Mouse (Mus musculus): Measurements from ENCODE around the gene Rpp25. TPM values are rescaled to one million over a fixed set of nuclear protein-coding genes. Genes with fewer than 3 reads are reported as not detected.

The Rpp25 gene
- polyA plus RNA-seq, 1 experiment from 2014 or later: 8.7 TPM

GRCm38 (mm10) chr9:57541312-57541711 is 37.5 kb downstream of the Rpp25 start:
- Histone ChIP-seq H3K4me3 (ENCODE audit: low read depth, low read length) (no peak overlapping the region), H3K36me3 (ENCODE audit: control insufficient read depth, insufficient read depth, low read length) (0 out of 2 replicates have a peak, but pooled peaks cover 3% of the 10 kb centered on the region), H3K4me2 (ENCODE audit: low read depth) (no peak overlapping the region), H3K9me3 (ENCODE audit: control insufficient read depth, low read length) (no peaks in the 10 kb centered on the region), H3K4me1 (ENCODE audit: control insufficient read depth, insufficient read depth, low read length) (peaks cover 9% of the 10 kb centered on the region), H3K9ac (ENCODE audit: low read length) (no peak overlapping the region), H3K27ac (ENCODE audit: low read depth, low read length) (no peak overlapping the region), H3K27me3 (ENCODE audit: control insufficient read depth, insufficient read depth, low read length) (no peaks in the 10 kb centered on the region)
- WGBS: 26% methylated on average over 1 of the region's 1 CpGs
- ATAC-seq (ENCODE audit: insufficient read depth, low FRiP score, low TSS enrichment) (no peak), DNase-seq (ENCODE audit: low spot score) (peak; percentile 46)

DNA sequence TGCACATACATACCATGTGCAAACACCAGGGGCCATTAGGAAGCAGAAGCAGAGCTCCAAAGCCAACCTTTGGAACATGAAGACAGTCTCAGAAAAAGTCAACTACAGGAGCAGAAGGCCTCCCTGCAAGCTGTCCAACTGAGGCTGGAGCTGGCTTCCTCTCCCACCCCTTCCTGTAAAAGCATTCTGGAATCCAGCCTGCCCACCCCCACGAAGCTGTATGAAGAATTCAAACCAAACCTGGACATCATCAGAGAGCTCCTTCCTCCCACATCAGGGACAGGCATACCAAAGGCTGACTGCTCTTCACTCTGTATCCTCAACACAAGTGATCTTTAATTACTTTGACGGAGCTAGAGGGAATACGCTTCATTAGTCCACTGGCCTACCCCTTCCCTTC is 40.1 kb downstream of the Rpp25 start:
- no peak overlapping the region for H3K4me3 ChIP-seq (ENCODE audit: low read depth, low read length)
- ATAC-seq (ENCODE audit: insufficient read depth, low FRiP score, low TSS enrichment) (no peak), DNase-seq (ENCODE audit: low spot score) (no peak)
- no peak overlapping the region for H3K9ac ChIP-seq (ENCODE audit: low read length)
- no peak overlapping the region for H3K4me2 ChIP-seq (ENCODE audit: low read depth)
- H3K36me3 ChIP-seq (ENCODE audit: control insufficient read depth, insufficient read depth, low read length): peaks cover 9% of the 10 kb centered on the region; the same call in 1 of the 2 replicates
- H3K9me3 ChIP-seq (ENCODE audit: control insufficient read depth, low read length): no peaks in the 10 kb centered on the region
- no peaks in the 10 kb centered on the region for H3K27me3 ChIP-seq (ENCODE audit: control insufficient read depth, insufficient read depth, low read length)
- 80% methylated on average over 3 of the region's 3 CpGs for WGBS
- H3K27ac ChIP-seq (ENCODE audit: low read depth, low read length): no peak overlapping the region
- no peaks in the 10 kb centered on the region; the same call in 1 of the 2 replicates for H3K4me1 ChIP-seq (ENCODE audit: control insufficient read depth, insufficient read depth, low read length)

DNA sequence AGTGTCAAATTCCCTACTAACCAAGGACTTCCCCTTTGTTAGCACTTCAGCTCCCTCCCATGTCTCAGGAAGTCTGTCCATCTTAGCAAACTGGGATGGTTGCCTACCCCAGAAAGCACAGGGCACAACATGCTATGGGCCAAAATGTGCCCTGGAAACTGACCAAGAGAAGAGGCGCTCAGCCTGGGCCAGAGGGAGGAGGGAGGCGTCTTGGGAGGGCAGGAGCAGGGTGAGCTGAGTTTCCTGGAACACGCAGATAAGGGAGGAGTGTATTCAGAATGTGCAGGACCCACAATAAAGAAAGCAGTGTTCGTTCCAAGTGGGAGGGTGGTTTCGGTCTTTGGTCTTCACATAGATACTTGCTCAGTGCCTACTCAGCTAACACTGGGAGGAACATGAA is 43.5 kb downstream of the Rpp25 start:
- ATAC-seq (ENCODE audit: insufficient read depth, low FRiP score, low TSS enrichment) (no peak), DNase-seq (ENCODE audit: low spot score) (no peak)
- Histone ChIP-seq H3K4me1 (ENCODE audit: control insufficient read depth, insufficient read depth, low read length) (0 out of 2 replicates have a peak, but pooled peaks cover 5% of the 10 kb centered on the region), H3K36me3 (ENCODE audit: control insufficient read depth, insufficient read depth, low read length) (peaks cover 12% of the 10 kb centered on the region), H3K27me3 (ENCODE audit: control insufficient read depth, insufficient read depth, low read length) (no peaks in the 10 kb centered on the region), H3K4me2 (ENCODE audit: low read depth) (no peak overlapping the region), H3K9me3 (ENCODE audit: control insufficient read depth, low read length) (no peaks in the 10 kb centered on the region), H3K27ac (ENCODE audit: low read depth, low read length) (no peak overlapping the region), H3K4me3 (ENCODE audit: low read depth, low read length) (no peak overlapping the region), H3K9ac (ENCODE audit: low read length) (no peak overlapping the region)
- WGBS: 85% methylated on average over 5 of the region's 5 CpGs

DNA sequence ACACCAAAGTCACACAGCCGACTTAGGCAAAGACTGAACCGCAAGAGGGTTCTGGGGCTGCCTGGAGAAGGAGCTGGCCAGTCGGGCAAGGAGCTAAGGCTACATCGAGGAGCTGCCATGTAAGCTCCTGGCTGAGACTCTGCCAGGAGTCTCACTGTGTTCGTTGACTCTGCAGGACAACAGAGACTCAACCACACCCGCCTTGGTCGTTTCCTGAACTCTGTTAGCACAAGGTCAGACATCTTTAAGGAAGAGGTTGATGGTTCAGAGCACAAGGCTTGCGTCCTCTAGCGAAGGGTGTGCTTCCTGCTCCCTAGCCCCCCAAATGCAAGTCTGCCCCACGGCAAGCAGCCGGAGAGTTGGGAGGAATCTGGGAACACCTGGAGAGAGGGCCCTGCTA is 44.0 kb downstream of the Rpp25 start:
- DNase-seq (ENCODE audit: low spot score) (no peak), ATAC-seq (ENCODE audit: insufficient read depth, low FRiP score, low TSS enrichment) (no peak)
- Histone ChIP-seq H3K27ac (ENCODE audit: low read depth, low read length) (no peak overlapping the region), H3K4me3 (ENCODE audit: low read depth, low read length) (no peak overlapping the region), H3K9me3 (ENCODE audit: control insufficient read depth, low read length) (no peaks in the 10 kb centered on the region), H3K4me1 (ENCODE audit: control insufficient read depth, insufficient read depth, low read length) (0 out of 2 replicates have a peak, but pooled peaks cover 5% of the 10 kb centered on the region), H3K36me3 (ENCODE audit: control insufficient read depth, insufficient read depth, low read length) (peaks cover 12% of the 10 kb centered on the region), H3K9ac (ENCODE audit: low read length) (no peak overlapping the region), H3K27me3 (ENCODE audit: control insufficient read depth, insufficient read depth, low read length) (no peaks in the 10 kb centered on the region), H3K4me2 (ENCODE audit: low read depth) (no peak overlapping the region)
- WGBS: 89% methylated on average over 11 of the region's 11 CpGs

- no peaks in the 10 kb centered on the region for H3K27me3 ChIP-seq (ENCODE audit: control insufficient read depth, insufficient read depth, low read length)
- 0 out of 2 replicates have a peak, but pooled peaks cover 5% of the 10 kb centered on the region for H3K4me1 ChIP-seq (ENCODE audit: control insufficient read depth, insufficient read depth, low read length)
- ATAC-seq (ENCODE audit: insufficient read depth, low FRiP score, low TSS enrichment): no peak
- DNase-seq (ENCODE audit: low spot score): no peak
- no peak overlapping the region for H3K4me3 ChIP-seq (ENCODE audit: low read depth, low read length)
- no peak overlapping the region for H3K4me2 ChIP-seq (ENCODE audit: low read depth)
- no peak overlapping the region for H3K9ac ChIP-seq (ENCODE audit: low read length)
- no peaks in the 10 kb centered on the region for H3K9me3 ChIP-seq (ENCODE audit: control insufficient read depth, low read length)
- peaks cover 9% of the 10 kb centered on the region for H3K36me3 ChIP-seq (ENCODE audit: control insufficient read depth, insufficient read depth, low read length)
- WGBS: 97% methylated on average over 4 of the region's 4 CpGs
- no peak overlapping the region for H3K27ac ChIP-seq (ENCODE audit: low read depth, low read length)
These were observed 45.4 kb downstream of the Rpp25 start for GRCm38 (mm10) chr9:57549186-57549585.

DNA sequence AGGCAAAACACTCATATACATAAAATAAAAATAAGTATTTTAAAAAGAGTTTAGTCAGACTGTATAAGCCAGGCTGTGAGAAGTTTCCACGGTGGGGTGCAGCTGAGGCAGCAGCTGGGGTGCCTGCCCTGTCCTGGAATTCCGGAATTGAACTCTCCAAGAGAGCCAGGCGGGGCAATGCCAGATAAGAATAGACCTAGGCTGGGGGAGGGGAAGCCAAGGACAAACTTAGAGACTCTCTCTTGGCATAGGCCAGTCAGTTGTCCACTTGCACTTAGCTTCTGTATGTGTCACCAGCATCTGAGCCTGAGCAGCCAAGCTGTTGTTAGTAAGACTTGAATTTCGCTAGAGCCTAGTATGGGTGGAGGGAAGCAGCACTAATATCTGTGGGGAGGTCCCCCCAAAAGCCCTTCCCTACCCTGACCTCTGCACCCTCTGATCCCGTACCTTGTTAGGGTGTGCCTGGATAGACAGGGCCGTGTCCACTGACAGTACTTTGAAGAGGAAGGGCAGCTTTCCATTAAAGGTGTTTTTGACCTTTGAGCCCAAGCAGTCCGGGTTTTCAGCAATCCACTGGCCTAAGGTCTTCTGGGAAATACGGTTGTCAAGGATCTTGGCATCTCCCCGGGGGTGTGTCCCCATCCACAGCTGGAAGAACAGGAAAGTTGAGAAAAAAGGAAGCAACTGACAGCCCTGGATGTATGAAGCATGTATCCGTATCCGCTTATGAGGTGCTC is 46.5 kb downstream of the Rpp25 start:
- Histone ChIP-seq H3K4me2 (ENCODE audit: low read depth) (no peak overlapping the region), H3K36me3 (ENCODE audit: control insufficient read depth, insufficient read depth, low read length) (peaks cover 9% of the 10 kb centered on the region)

DNA sequence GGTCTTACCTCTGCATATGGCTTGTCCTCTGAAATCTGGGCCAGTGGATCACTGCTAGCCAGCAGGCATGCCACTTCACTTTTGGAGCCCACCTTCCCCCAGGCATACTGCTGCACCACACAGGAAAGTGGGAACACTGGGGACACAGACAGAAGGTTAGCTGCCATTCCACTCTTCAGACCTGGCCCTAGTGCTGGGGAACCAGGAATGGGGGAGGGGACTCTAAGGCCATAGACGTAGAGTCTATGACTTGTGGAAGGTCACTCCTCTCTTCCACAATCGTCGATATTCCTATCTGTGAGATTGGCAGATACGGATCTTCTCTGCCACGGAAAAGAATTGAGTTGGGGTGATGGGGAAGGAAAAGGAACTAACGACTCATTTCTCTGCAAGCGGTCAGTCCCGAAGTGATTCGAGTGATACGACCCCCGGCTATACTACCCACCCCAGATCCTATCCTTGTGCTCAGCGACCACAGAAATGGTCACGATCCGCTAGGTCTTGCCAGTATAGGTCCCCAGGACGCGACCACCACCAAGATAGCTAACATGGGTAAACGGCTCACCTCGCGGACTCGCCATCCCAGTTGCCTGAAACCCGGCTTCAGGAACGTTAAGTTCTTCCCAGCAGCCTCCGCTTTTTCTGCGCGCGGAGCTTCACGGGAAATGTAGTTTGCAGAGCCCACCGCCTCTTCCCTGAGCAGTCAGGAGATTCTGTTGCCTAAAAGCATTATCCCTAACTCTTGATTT is 48.5 kb downstream of the Rpp25 start, which contains the start of gene Mpi:
Gene Mpi, minus strand, starts transcription at position 625 of the 749 bp plus-strand sequence.
- Histone ChIP-seq H3K4me1 (ENCODE audit: control insufficient read depth, insufficient read depth, low read length) (0 out of 2 replicates have a peak, but pooled peaks cover 5% of the 10 kb centered on the region), H3K4me2 (ENCODE audit: low read depth) (peak within 1 kb of the TSS; percentile 66), H3K36me3 (ENCODE audit: control insufficient read depth, insufficient read depth, low read length) (peaks cover 9% of the 10 kb centered on the region), H3K9ac (ENCODE audit: low read length) (peak within 1 kb of the TSS; percentile 41), H3K9me3 (ENCODE audit: control insufficient read depth, low read length) (no peaks in the 10 kb centered on the region), H3K27me3 (ENCODE audit: control insufficient read depth, insufficient read depth, low read length) (no peaks in the 10 kb centered on the region), H3K4me3 (ENCODE audit: low read depth, low read length) (peak within 1 kb of the TSS; percentile 44), H3K27ac (ENCODE audit: low read depth, low read length) (no peak within 1 kb of the TSS)
- DNase-seq (ENCODE audit: low spot score): peak; percentile 82
- 3% methylated on average over 28 of the region's 28 CpGs for WGBS
- ATAC-seq (ENCODE audit: insufficient read depth, low FRiP score, low TSS enrichment): peak; percentile 58

More for the DNA sequence above, 46.5 kb downstream of the Rpp25 start:
- Histone ChIP-seq H3K9me3 (ENCODE audit: control insufficient read depth, low read length) (no peaks in the 10 kb centered on the region), H3K27me3 (ENCODE audit: control insufficient read depth, insufficient read depth, low read length) (no peaks in the 10 kb centered on the region), H3K9ac (ENCODE audit: low read length) (no peak overlapping the region), H3K4me3 (ENCODE audit: low read depth, low read length) (no peak overlapping the region), H3K27ac (ENCODE audit: low read depth, low read length) (no peak overlapping the region), H3K4me1 (ENCODE audit: control insufficient read depth, insufficient read depth, low read length) (0 out of 2 replicates have a peak, but pooled peaks cover 5% of the 10 kb centered on the region)
- WGBS: 85% methylated on average over 11 of the region's 11 CpGs
- no peak for DNase-seq (ENCODE audit: low spot score)
- no peak for ATAC-seq (ENCODE audit: insufficient read depth, low FRiP score, low TSS enrichment)

- H3K27me3 ChIP-seq (ENCODE audit: control insufficient read depth, insufficient read depth, low read length): no peaks in the 10 kb centered on the region
- no peak overlapping the region for H3K4me3 ChIP-seq (ENCODE audit: low read depth, low read length)
- H3K9ac ChIP-seq (ENCODE audit: low read length): no peak overlapping the region
- 0 out of 2 replicates have a peak, but pooled peaks cover 5% of the 10 kb centered on the region for H3K4me1 ChIP-seq (ENCODE audit: control insufficient read depth, insufficient read depth, low read length)
- H3K27ac ChIP-seq (ENCODE audit: low read depth, low read length): no peak overlapping the region
- no peak for DNase-seq (ENCODE audit: low spot score)
- 72% methylated on average over 11 of the region's 11 CpGs for WGBS
- H3K36me3 ChIP-seq (ENCODE audit: control insufficient read depth, insufficient read depth, low read length): peaks cover 7% of the 10 kb centered on the region
- no peaks in the 10 kb centered on the region for H3K9me3 ChIP-seq (ENCODE audit: control insufficient read depth, low read length)
- no peak; the same call in 1 of the 2 replicates for ATAC-seq (ENCODE audit: insufficient read depth, low FRiP score, low TSS enrichment)
- H3K4me2 ChIP-seq (ENCODE audit: low read depth): no peak overlapping the region
These were observed 49.3 kb downstream of the Rpp25 start for GRCm38 (mm10) chr9:57553119-57553518.
